Mouse (Mus musculus): Measurements from ENCODE around the gene Kcnab1. TPM values are rescaled to one million over a fixed set of nuclear protein-coding genes. Genes with fewer than 3 reads are reported as not detected.

Kcnab1 gene
- polyA plus RNA-seq, 1 experiment from 2014 or later, result 0.63 TPM

DNA sequence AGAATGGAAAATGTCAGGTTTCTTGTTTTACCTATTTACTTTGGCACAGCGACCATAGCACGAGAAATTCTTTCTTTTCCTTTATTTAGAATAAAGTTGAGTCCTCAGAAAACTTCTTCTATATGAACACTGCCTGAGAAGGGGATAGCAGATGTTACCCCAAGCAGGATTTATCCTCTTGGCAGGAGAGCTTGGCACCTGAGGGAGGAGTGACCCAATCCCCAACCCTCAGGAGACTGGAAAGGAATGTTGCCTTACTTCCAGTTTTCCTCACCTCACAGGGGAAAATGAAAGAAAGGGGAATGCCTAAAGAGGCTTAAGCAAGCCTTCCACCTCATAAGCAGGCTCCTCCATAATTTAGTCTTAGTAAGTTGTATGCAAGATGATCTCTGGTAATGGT lies 105.5 kb downstream of the Kcnab1 start:
- Histone ChIP-seq H3K4me1 (ENCODE audit: insufficient read depth, low read depth, low read length) (no peaks in the 10 kb centered on the region), H3K9me3 (ENCODE audit: low read length) (no peaks in the 10 kb centered on the region), H3K27me3 (replicated peaks; ENCODE audit: insufficient read depth, low read length) (no peaks in the 10 kb centered on the region), H3K36me3 (ENCODE audit: insufficient read depth, low read length) (no peaks in the 10 kb centered on the region), H3K27ac (ENCODE audit: low read length) (no peak overlapping the region), H3K4me2 (replicated peaks; ENCODE audit: low read depth, low read length) (no peak overlapping the region), H3K4me3 (ENCODE audit: low read depth, low read length) (no peak overlapping the region), H3K9ac (replicated peaks; ENCODE audit: low read depth) (no peak overlapping the region)
- 49% methylated on average over 2 of the region's 2 CpGs for WGBS
- DNase-seq (ENCODE audit: low spot score) (no peak), ATAC-seq (no peak)
- TF ChIP-seq CTCF (IDR thresholded peaks at IDR 0.05) (no peak), EP300 (IDR thresholded peaks at IDR 0.05) (no peak)

DNA sequence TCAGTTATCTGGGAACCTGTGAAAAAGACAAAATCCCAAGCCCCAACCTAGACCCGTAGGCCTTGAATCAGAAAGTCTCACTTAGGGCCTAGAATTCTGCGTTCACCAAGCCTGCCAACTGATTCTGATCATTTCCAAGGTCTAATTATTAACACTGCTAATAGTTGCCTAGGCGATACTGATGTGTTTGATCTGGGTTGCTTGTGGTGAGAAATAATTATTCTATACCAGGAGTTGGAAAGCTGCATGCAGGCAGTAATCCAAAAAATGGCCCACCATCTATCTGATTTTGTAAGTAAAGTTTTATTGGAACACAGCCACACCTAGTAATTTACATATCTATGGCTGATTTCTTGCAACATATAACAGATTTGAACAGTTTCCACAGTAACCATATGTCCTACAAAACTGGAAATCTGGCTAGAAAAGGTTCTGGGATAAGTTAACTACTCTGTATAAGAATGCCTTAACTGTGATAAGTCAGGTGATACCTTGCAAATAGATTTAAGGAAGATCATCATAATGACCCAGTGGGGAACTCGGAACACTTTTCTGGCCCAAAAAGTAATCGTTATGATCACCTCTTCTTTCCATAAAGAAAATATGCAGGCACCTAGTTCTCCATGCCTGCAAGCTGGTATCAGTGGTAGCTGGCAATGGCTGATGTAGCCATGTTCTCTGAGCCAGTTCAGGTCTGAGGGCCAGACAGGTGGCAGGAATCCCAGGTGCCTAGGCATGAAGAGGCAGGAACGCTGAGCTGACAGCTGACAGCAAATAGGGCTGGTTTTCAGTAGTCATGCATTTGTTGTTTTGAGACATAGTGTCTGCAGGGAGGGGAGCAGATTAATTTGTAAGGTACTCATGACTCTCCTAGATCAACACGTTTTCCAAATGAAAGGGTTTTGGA lies 108.7 kb downstream of the Kcnab1 start:
- TF ChIP-seq CTCF (IDR thresholded peaks at IDR 0.05) (no peak), EP300 (IDR thresholded peaks at IDR 0.05) (no peak)
- Histone ChIP-seq H3K4me3 (ENCODE audit: low read depth, low read length) (no peak overlapping the region), H3K36me3 (ENCODE audit: insufficient read depth, low read length) (no peaks in the 10 kb centered on the region), H3K27ac (ENCODE audit: low read length) (no peak overlapping the region), H3K9me3 (ENCODE audit: low read length) (no peaks in the 10 kb centered on the region), H3K4me1 (ENCODE audit: insufficient read depth, low read depth, low read length) (no peaks in the 10 kb centered on the region), H3K4me2 (replicated peaks; ENCODE audit: low read depth, low read length) (no peak overlapping the region), H3K9ac (replicated peaks; ENCODE audit: low read depth) (no peak overlapping the region), H3K27me3 (replicated peaks; ENCODE audit: insufficient read depth, low read length) (no peaks in the 10 kb centered on the region)
- no peak for ATAC-seq
- DNase-seq (ENCODE audit: low spot score), result no peak
- 81% methylated on average over 7 of the region's 7 CpGs for WGBS

DNA sequence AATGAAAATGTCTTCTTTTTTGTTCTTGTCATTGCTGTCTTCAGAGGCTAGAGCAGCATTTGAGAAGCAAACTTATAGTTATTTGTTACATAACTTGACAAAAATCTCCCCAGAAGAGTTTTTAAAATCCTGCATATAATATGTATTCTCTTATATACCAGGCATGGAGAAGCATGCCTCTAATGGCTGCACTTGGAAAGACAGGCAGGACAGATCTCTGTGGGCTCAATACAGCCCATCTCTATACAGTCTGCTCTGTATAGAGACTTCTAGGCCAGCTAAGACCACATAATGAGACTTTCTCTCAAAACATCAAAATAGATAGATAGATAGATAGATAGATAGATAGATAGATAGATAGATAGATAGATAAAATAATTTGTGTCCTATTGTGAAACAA lies 111.1 kb downstream of the Kcnab1 start:
- Histone ChIP-seq H3K36me3 (ENCODE audit: insufficient read depth, low read length) (no peaks in the 10 kb centered on the region), H3K27me3 (replicated peaks; ENCODE audit: insufficient read depth, low read length) (no peaks in the 10 kb centered on the region), H3K4me1 (ENCODE audit: insufficient read depth, low read depth, low read length) (no peaks in the 10 kb centered on the region), H3K4me3 (ENCODE audit: low read depth, low read length) (no peak overlapping the region), H3K9ac (replicated peaks; ENCODE audit: low read depth) (no peak overlapping the region), H3K4me2 (replicated peaks; ENCODE audit: low read depth, low read length) (no peak overlapping the region), H3K9me3 (ENCODE audit: low read length) (no peaks in the 10 kb centered on the region), H3K27ac (ENCODE audit: low read length) (no peak overlapping the region)
- DNase-seq (ENCODE audit: low spot score) (no peak), ATAC-seq (no peak)
- TF ChIP-seq EP300 (IDR thresholded peaks at IDR 0.05) (no peak), CTCF (IDR thresholded peaks at IDR 0.05) (no peak)

DNA sequence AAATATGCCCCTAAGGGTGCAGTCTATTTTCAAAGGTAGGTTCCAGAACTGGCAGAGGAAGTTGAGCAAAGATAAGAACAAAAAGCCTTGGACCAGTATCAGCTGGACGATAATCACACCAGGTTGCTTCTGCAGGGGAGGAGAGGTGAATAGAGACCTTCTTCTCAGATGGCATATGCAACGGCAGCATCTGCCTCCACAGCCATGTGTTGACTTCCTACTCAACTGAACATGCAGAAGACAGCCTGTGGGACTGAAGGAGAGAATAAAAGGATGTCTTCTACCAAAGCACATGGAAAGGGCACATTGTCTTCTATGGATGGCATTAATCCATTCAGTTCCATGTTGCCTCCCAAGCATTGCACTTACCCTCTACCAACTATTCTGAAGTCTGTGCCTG lies 114.5 kb downstream of the Kcnab1 start:
- TF ChIP-seq CTCF (IDR thresholded peaks at IDR 0.05), result no peak
- no peak for TF ChIP-seq EP300 (IDR thresholded peaks at IDR 0.05)

DNA sequence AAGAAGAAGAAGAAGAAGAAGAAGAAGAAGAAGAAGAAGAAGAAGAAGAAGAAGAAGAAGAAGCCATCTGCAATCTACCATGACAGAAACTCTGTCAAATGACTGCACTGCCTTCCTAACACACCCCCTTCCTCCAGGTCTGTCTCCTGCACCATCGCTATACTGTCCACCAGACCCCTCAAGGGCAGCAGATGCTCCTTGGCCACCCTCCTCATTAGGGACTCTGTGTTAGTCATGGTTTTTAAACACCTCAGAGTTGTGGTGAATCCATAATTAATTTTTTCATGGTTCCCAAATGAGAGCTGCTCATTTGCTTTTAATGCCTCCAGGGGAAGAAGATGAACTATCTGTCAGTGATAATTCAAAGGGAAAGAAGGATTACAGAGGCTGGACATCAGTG lies 121.8 kb downstream of the Kcnab1 start:
- Histone ChIP-seq H3K27me3 (replicated peaks; ENCODE audit: insufficient read depth, low read length) (no peaks in the 10 kb centered on the region), H3K4me1 (ENCODE audit: insufficient read depth, low read depth, low read length) (no peaks in the 10 kb centered on the region), H3K27ac (ENCODE audit: low read length) (no peak overlapping the region), H3K4me3 (ENCODE audit: low read depth, low read length) (no peak overlapping the region), H3K36me3 (ENCODE audit: insufficient read depth, low read length) (no peaks in the 10 kb centered on the region), H3K9ac (replicated peaks; ENCODE audit: low read depth) (no peak overlapping the region), H3K4me2 (replicated peaks; ENCODE audit: low read depth, low read length) (no peak overlapping the region), H3K9me3 (ENCODE audit: low read length) (0 out of 2 replicates have a peak, but pooled peaks cover 3% of the 10 kb centered on the region)
- 72% methylated on average over 1 of the region's 1 CpGs for WGBS
- ATAC-seq (no peak), DNase-seq (ENCODE audit: low spot score) (no peak)
- TF ChIP-seq CTCF (IDR thresholded peaks at IDR 0.05) (no peak), EP300 (IDR thresholded peaks at IDR 0.05) (no peak)

More for the DNA sequence above, 114.5 kb downstream of the Kcnab1 start:
- Histone ChIP-seq H3K9ac (replicated peaks; ENCODE audit: low read depth) (no peak overlapping the region), H3K36me3 (ENCODE audit: insufficient read depth, low read length) (no peaks in the 10 kb centered on the region), H3K4me2 (replicated peaks; ENCODE audit: low read depth, low read length) (no peak overlapping the region), H3K4me3 (ENCODE audit: low read depth, low read length) (no peak overlapping the region), H3K9me3 (ENCODE audit: low read length) (no peaks in the 10 kb centered on the region), H3K4me1 (ENCODE audit: insufficient read depth, low read depth, low read length) (no peaks in the 10 kb centered on the region), H3K27ac (ENCODE audit: low read length) (no peak overlapping the region), H3K27me3 (replicated peaks; ENCODE audit: insufficient read depth, low read length) (no peaks in the 10 kb centered on the region)
- 88% methylated on average over 2 of the region's 2 CpGs for WGBS
- no peak for DNase-seq (ENCODE audit: low spot score)
- ATAC-seq, result no peak

DNA sequence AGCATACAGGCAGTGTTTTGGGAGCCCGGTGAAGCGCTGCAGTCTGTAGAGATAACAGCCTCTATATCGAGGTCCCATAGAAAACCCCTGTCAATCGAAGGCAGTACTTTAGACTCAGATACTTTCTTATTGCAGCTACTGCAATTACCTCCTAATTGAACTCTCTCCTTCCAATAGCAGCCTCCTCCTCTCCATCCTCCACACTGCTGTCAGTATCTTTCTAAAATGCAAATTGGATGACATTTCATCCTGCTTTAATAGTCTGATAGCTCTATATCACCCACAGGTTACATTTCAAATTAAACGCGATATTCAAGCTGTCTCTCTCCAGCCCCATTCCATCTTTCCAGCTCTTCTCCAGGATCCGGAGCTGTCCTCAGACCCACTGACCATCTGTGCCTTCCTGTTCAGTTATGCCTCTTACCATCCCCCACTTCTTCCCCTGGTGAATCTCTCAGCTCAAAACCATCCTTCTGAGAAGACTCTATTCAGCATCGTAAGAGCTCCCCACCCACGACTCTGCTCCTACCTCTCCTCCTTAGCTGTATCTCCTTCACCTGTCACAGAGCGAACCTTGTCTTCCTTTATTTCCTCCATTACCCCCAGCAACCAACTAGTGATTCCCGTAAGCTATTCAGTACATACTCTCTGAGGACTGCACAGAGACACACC lies 122.4 kb downstream of the Kcnab1 start:
- Histone ChIP-seq H3K4me2 (replicated peaks; ENCODE audit: low read depth, low read length) (no peak overlapping the region), H3K27ac (ENCODE audit: low read length) (no peak overlapping the region), H3K4me3 (ENCODE audit: low read depth, low read length) (no peak overlapping the region), H3K9me3 (ENCODE audit: low read length) (0 out of 2 replicates have a peak, but pooled peaks cover 3% of the 10 kb centered on the region), H3K4me1 (ENCODE audit: insufficient read depth, low read depth, low read length) (no peaks in the 10 kb centered on the region), H3K9ac (replicated peaks; ENCODE audit: low read depth) (no peak overlapping the region), H3K27me3 (replicated peaks; ENCODE audit: insufficient read depth, low read length) (no peaks in the 10 kb centered on the region), H3K36me3 (ENCODE audit: insufficient read depth, low read length) (no peaks in the 10 kb centered on the region)
- no peak for DNase-seq (ENCODE audit: low spot score)
- ATAC-seq, result no peak
- no peak for TF ChIP-seq CTCF (IDR thresholded peaks at IDR 0.05)
- TF ChIP-seq EP300 (IDR thresholded peaks at IDR 0.05), result no peak
- WGBS, result 74% methylated on average over 11 of the region's 11 CpGs
